ENCODE assay signal across 30 mouse cellular contexts in genomic region chr16:93051233-93051632, GRCm38 (mm10).
DNase-seq lines count a peak whose midpoint lies in the region; ATAC-seq and TF ChIP-seq lines count a peak whose summit lies in the region.
"Had no signal": no experiment of that assay in that cellular context is flagged by ENCODE, and none has a peak within 500 bp of the region (broad histone marks: within the 10 kb centered on the region; RNA-seq: fewer than 3 reads in every experiment).

No protein-coding gene starts in this region.

- no peak overlapping the region for H3K4me2 ChIP-seq in kidney, embryonic 14.5 days (replicated peaks; ENCODE audit: low read depth, low read length)
- no peak overlapping the region for H3K4me2 ChIP-seq in lung, postnatal 0 days (replicated peaks; ENCODE audit: low read depth, low read length)
- no peak overlapping the region for H3K4me2 ChIP-seq in liver, embryonic 12.5 days
- H3K4me2 ChIP-seq in intestine, embryonic 15.5 days (replicated peaks): no peak overlapping the region
- H3K4me2 ChIP-seq: forebrain, embryonic 12.5 days; heart, embryonic 15.5 days; kidney, embryonic 15.5 days; liver, embryonic 13.5 days; midbrain, embryonic 15.5 days had no signal

- TF ChIP-seq EP300 in lung, postnatal 0 days (IDR thresholded peaks at IDR 0.05): no peak

- no peak overlapping the region for H3K9ac ChIP-seq in kidney, embryonic 14.5 days (ENCODE audit: low read depth, low read length)
- H3K9ac ChIP-seq in lung, postnatal 0 days (replicated peaks; ENCODE audit: low read depth): no peak overlapping the region
- no peak overlapping the region for H3K9ac ChIP-seq in liver, embryonic 12.5 days
- no peak overlapping the region for H3K9ac ChIP-seq in intestine, embryonic 15.5 days
- H3K9ac ChIP-seq: forebrain, embryonic 12.5 days; forebrain, postnatal 0 days; heart, embryonic 15.5 days; kidney, embryonic 15.5 days; liver, embryonic 13.5 days; midbrain, embryonic 15.5 days had no signal

- H3K27me3 ChIP-seq in kidney, embryonic 14.5 days (ENCODE audit: control insufficient read depth, insufficient read depth, low read length): 0 out of 2 replicates have a peak, but pooled peaks cover 2% of the 10 kb centered on the region
- H3K27me3 ChIP-seq in lung, postnatal 0 days (replicated peaks; ENCODE audit: insufficient read depth, low read length): no peaks in the 10 kb centered on the region
- no peaks in the 10 kb centered on the region for H3K27me3 ChIP-seq in liver, embryonic 12.5 days (replicated peaks)
- H3K27me3 ChIP-seq in intestine, embryonic 15.5 days (replicated peaks): no peaks in the 10 kb centered on the region
- H3K27me3 ChIP-seq: forebrain, embryonic 12.5 days; liver, embryonic 13.5 days; midbrain, embryonic 15.5 days; Patski had no signal

- no peaks in the 10 kb centered on the region for H3K9me3 ChIP-seq in kidney, embryonic 14.5 days (ENCODE audit: control insufficient read depth, low read length)
- H3K9me3 ChIP-seq in lung, postnatal 0 days (ENCODE audit: low read length): no peaks in the 10 kb centered on the region
- no peaks in the 10 kb centered on the region for H3K9me3 ChIP-seq in liver, embryonic 12.5 days (replicated peaks)
- no peaks in the 10 kb centered on the region for H3K9me3 ChIP-seq in intestine, embryonic 15.5 days
- H3K9me3 ChIP-seq: forebrain, embryonic 12.5 days; heart, embryonic 10.5 days; heart, embryonic 15.5 days; kidney, embryonic 15.5 days; liver, embryonic 13.5 days; midbrain, embryonic 15.5 days had no signal

- 63% methylated on average over 6 of the region's 6 CpGs for WGBS in kidney, embryonic 14.5 days
- WGBS in lung, postnatal 0 days: 75% methylated on average over 6 of the region's 6 CpGs
- 36% methylated on average over 6 of the region's 6 CpGs for WGBS in liver, embryonic 12.5 days (ENCODE audit: insufficient replicate concordance)
- WGBS in intestine, embryonic 15.5 days: 73% methylated on average over 6 of the region's 6 CpGs

- no peaks in the 10 kb centered on the region for H3K4me1 ChIP-seq in kidney, embryonic 14.5 days (ENCODE audit: control insufficient read depth, insufficient read depth, low read length)
- no peaks in the 10 kb centered on the region for H3K4me1 ChIP-seq in lung, postnatal 0 days (ENCODE audit: insufficient read depth, low read depth, low read length)
- H3K4me1 ChIP-seq in liver, embryonic 12.5 days: no peaks in the 10 kb centered on the region
- no peaks in the 10 kb centered on the region for H3K4me1 ChIP-seq in intestine, embryonic 15.5 days (replicated peaks)
- H3K4me1 ChIP-seq: heart, embryonic 10.5 days; heart, embryonic 15.5 days; kidney, embryonic 15.5 days; liver, embryonic 13.5 days; midbrain, embryonic 15.5 days had no signal

- no peak for ATAC-seq in kidney, embryonic 14.5 days (ENCODE audit: low FRiP score, low TSS enrichment)
- ATAC-seq in lung, postnatal 0 days: no peak
- ATAC-seq in common myeloid progenitor, adult 5-6 weeks (replicated peaks; ENCODE audit: low read depth, poor library complexity, severe bottlenecking): peak; percentile 73
- peak; percentile 77 for ATAC-seq in granulocyte monocyte progenitor cell, adult 5-6 weeks (replicated peaks; ENCODE audit: poor library complexity, severe bottlenecking)
- ATAC-seq in liver, embryonic 12.5 days: no peak
- no peak for ATAC-seq in intestine, embryonic 15.5 days
- ATAC-seq: forebrain, postnatal 0 days; hindbrain, embryonic 16.5 days; midbrain, embryonic 15.5 days; Patski had no signal

- DNase-seq in kidney, postnatal 10 days: peak; percentile 16
- peak; percentile 14 for DNase-seq in lung, postnatal 10 days
- DNase-seq in lung, postnatal 0 days (ENCODE audit: low spot score): no peak
- DNase-seq: adrenal gland, postnatal 10 days; cerebellum, adult 8-10 months; cerebellum, postnatal 25 days; embryo, embryonic 11 days; forebrain, postnatal 0 days; gastrocnemius, postnatal 10 days; heart, adult 11 months; layer of hippocampus, postnatal 36 days; left cerebral cortex, postnatal 4 days; liver, embryonic 13.5 days; lung, adult 18-20 months; lung, postnatal 36 days; thymus, adult 18-20 months; thymus, postnatal 4 days had no signal

- H3K36me3 ChIP-seq in kidney, embryonic 14.5 days (ENCODE audit: control insufficient read depth, insufficient read depth, low read length): no peaks in the 10 kb centered on the region
- no peaks in the 10 kb centered on the region for H3K36me3 ChIP-seq in lung, postnatal 0 days (ENCODE audit: insufficient read depth, low read length)
- H3K36me3 ChIP-seq in liver, embryonic 12.5 days: no peaks in the 10 kb centered on the region
- H3K36me3 ChIP-seq in intestine, embryonic 15.5 days: no peaks in the 10 kb centered on the region
- H3K36me3 ChIP-seq: forebrain, embryonic 12.5 days; heart, embryonic 10.5 days; heart, embryonic 15.5 days; kidney, embryonic 15.5 days; liver, embryonic 13.5 days; midbrain, embryonic 15.5 days had no signal

- no peak overlapping the region for H3K4me3 ChIP-seq in kidney, embryonic 14.5 days (ENCODE audit: low read length)
- H3K4me3 ChIP-seq in lung, postnatal 0 days (ENCODE audit: low read depth, low read length): no peak overlapping the region
- no peak overlapping the region for H3K4me3 ChIP-seq in liver, embryonic 12.5 days
- no peak overlapping the region for H3K4me3 ChIP-seq in intestine, embryonic 15.5 days (replicated peaks)
- H3K4me3 ChIP-seq: forebrain, embryonic 12.5 days; heart, embryonic 10.5 days; heart, embryonic 15.5 days; kidney, embryonic 15.5 days; liver, embryonic 13.5 days; midbrain, embryonic 15.5 days had no signal

- no peak overlapping the region for H3K27ac ChIP-seq in kidney, embryonic 14.5 days (ENCODE audit: low read depth, low read length)
- no peak overlapping the region for H3K27ac ChIP-seq in lung, postnatal 0 days (ENCODE audit: low read length)
- H3K27ac ChIP-seq in liver, embryonic 12.5 days: no peak overlapping the region
- no peak overlapping the region for H3K27ac ChIP-seq in intestine, embryonic 15.5 days
- H3K27ac ChIP-seq: forebrain, embryonic 12.5 days; heart, embryonic 10.5 days; heart, embryonic 15.5 days; kidney, embryonic 15.5 days; liver, embryonic 13.5 days; midbrain, embryonic 15.5 days; stomach, postnatal 0 days had no signal

- no peak for TF ChIP-seq CTCF in lung, postnatal 0 days (IDR thresholded peaks at IDR 0.05)

Comparison
In these comparisons a context has a peak if more than half of its experiments do, and no peak if none do; other contexts are left out.
1. ATAC-seq: peak in common myeloid progenitor, adult 5-6 weeks (single experiment) and granulocyte monocyte progenitor cell, adult 5-6 weeks (single experiment); none in kidney, embryonic 14.5 days (single experiment), lung, postnatal 0 days (single experiment), liver, embryonic 12.5 days (single experiment) and intestine, embryonic 15.5 days (single experiment).